Mouse (Mus musculus): Measurements from ENCODE around the gene Tmem145. TPM values are rescaled to one million over a fixed set of nuclear protein-coding genes. Genes with fewer than 3 reads are reported as not detected.

The Tmem145 gene
- total RNA-seq, 2 experiments from 2014 or later = 44.4 to 57.4 TPM

DNA sequence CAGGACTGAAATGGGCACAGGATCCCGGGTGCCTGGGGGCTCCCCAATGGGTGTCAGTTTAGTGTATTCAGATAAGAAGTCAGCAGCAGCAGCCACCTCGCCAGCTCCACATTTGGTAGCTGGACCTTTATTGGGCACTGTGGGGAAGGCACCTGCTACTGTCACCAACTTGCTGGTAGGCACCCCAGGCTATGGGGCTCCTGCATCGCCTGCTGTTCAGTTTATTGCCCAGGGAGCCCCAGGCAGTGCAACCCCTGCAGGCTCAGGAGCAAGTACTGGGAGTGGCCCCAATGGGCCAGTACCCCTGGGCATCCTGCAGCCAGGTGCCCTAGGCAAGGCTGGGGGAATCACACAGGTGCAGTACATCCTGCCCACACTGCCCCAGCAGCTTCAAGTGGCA is 17.2 kb upstream of the Tmem145 start:
- no peak for DNase-seq (ENCODE audit: low spot score in 2 of 2)
- intact Hi-C loops (cut with DNase I) = no loop called here

DNA sequence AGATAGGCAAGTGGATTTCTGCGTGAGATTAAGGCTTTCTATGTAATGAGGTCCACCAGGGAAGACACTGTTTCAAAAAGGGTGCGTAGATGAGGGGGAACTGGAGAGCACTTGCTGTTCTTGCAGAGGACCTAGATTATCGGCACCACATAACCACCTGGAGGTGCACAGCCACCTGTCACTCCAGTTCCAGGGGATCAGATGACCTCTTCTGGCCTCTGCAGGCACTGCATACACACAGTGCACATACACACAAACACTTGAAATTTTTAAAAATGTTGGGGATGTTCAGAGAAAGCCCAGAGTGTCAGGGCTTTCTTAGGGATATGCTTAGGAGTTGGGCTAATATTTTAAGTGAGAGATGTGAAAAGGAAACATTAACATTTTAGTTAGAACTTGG is 16.0 kb upstream of the Tmem145 start:
- intact Hi-C loops (cut with DNase I) = no loop called here
- no peak for DNase-seq (ENCODE audit: low spot score in 2 of 2)

DNA sequence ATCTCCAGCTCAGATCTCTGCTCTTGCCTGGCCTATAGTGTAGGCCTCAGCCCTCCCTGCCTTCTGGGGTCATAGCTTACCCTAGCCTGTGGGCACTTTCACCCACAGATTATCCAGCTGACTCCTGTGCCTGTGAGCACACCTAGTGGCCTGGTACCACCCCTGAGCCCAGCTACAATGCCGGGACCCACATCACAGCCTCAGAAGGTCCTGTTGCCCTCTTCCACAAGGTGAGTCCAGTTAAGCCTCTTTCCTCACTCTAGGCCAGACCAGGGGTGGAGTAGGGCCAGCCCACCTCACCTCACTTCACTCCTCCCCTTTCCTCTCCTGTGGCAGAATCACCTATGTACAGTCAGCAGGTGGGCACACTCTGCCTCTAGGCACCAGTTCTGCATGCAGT is 15.4 kb upstream of the Tmem145 start:
- no peak for DNase-seq (ENCODE audit: low spot score in 2 of 2)
- intact Hi-C loops (cut with DNase I) = no loop called here

DNA sequence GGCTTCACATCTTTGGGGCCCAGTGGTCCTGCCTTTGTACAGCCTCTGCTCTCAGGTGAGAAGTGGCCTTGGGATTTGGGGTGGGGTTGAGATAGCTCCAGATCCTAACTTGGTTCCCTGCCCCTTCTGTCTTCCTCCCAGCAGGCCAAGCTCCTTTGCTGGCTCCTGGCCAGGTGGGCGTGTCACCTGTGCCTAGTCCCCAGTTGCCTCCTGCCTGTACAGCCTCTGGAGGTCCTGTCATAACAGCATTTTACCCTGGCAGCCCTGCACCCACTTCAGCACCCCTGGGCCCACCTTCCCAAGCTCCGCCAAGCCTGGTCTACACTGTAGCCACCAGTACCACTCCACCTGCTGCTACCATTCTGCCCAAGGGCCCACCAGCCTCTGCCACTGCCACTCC is 15.0 kb upstream of the Tmem145 start:
- intact Hi-C loops (cut with DNase I) = no loop called here
- no peak for DNase-seq (ENCODE audit: low spot score in 2 of 2)

DNA sequence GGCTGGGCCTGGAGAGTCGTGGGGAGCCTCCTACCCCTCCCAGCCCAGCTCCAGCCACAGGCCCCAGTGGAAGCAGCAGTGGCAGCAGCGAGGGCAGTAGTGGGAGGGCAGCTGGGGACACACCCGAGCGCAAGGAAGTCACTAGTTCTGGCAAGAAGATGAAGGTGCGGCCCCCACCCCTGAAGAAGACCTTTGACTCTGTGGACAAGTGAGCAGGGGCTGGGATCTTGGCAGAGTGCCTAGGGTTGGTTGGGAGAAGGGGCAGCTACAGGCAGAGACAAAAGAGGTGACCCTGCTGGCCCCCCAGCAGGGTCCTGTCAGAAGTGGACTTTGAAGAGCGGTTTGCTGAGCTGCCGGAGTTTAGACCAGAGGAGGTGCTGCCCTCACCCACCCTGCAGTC is 13.8 kb upstream of the Tmem145 start:
- DNase-seq (ENCODE audit: low spot score in 2 of 2) = no peak
- intact Hi-C loops (cut with DNase I) = no loop called here

DNA sequence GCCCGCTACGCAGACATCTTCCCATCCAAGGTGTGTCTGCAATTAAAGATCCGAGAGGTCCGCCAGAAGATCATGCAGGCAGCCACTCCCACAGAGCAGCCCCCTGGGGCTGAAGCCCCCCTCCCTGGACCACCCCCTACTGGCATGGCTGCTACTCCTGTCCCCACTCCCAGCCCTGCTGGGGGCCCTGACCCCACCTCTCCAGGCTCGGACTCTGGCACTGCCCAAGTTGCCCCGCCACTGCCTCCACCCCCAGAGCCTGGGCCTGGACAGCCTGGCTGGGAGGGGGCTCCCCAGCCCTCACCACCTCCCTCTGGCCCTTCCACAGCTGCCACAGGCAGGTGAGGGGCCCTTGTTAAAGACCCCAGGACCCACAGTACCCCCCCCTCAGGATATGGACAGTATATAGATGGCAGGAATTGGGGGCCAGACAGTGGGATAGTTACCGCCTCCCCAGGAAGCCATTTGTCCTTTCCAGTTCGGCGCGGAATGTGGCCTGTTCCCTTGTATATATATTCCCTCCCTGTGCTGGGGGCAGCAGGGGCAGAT is 12.6 kb upstream of the Tmem145 start:
- DNase-seq (ENCODE audit: low spot score in 2 of 2) = no peak

DNA sequence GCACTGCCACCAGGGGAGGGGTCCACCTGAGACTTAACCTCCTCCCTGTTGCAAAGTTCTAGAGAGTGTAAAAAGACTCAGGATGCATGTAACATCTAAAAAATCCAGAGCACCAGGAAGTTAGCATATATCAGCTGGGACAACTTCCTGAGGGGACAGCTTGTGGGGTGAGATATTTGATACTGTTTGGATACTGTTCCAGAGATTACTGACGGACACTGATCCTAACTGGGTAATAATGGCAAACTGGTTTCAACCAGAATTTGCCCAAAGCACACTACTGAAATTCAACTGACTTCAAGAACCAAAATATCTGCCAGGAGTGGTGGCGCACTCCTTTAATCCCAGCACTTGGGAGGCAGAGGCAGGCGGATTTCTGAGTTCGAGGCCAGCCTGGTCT is 11.4 kb upstream of the Tmem145 start:
- no peak for DNase-seq (ENCODE audit: low spot score in 2 of 2)
- intact Hi-C loops (cut with DNase I) = no loop called here

More for the DNA sequence above, 12.6 kb upstream of the Tmem145 start:
- intact Hi-C loops (cut with DNase I) = no loop called here

DNA sequence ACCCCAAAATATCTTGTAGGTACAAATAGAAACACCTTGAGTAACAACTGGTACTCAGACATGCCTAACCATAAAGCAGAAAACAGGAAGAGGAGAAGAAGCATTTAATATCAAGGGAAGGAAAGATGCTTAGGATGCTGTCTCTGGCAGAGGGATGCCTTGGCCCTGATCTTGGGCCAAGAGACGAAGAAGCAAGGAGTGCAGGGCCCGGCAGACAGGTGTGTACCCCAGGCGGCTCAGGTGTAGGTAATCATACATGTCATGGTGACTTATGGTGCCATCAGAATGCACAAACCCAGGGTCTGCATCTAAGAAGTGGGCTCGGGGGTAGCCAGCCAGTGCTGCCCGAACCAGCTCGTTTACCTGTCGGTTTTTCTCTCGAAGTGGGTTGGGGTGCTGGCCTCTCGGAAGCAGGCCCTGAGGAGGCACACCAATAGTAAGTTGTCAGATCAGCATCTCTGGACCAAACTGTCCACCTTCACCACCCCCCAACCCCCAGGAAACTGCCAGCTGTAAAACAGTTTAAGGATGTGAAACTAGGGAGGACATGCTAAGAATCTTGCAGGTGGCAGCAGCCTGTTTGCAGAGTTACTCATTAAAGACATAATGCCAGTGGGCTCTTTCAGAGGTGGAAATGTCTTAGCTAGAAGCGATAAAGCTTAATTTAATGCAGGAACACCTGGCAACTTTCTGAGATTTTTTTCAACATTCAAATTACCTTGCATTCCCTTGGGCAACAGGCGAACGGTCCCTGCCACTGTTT is 10.8 kb upstream of the Tmem145 start:
- intact Hi-C loops (cut with DNase I) = no loop called here
- DNase-seq (ENCODE audit: low spot score in 2 of 2) = no peak

DNA sequence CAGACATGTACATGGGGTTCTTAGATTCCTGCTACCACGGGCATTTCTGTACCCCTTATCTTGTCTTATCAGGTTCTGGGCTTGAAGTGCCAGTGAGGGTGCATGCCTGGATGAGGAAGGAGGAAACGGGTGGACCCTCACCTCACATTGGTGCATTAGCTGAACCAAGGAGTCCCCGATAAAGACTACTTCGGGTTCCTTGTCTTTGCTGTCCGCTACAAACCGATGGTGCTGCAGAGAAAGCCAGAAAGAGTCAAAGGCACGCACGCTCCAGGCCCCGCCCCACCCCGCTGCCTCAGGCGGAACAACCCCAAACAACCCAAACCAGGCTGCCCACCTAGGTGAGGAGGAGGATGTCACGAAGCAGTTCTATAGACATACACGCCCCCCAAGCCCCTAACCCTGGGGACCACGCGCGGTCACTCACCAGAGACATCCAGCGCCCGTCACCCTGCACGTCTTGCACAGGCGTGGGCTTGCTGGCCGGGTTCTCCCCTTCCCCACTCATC is 8.9 kb upstream of the Tmem145 start:
- intact Hi-C loops (cut with DNase I) = loop anchor here (2.0 kb wide), 1 partner anchor 14 kb away; no protein-coding TSS in a partner anchor
- no peak for DNase-seq (ENCODE audit: low spot score in 2 of 2)

DNA sequence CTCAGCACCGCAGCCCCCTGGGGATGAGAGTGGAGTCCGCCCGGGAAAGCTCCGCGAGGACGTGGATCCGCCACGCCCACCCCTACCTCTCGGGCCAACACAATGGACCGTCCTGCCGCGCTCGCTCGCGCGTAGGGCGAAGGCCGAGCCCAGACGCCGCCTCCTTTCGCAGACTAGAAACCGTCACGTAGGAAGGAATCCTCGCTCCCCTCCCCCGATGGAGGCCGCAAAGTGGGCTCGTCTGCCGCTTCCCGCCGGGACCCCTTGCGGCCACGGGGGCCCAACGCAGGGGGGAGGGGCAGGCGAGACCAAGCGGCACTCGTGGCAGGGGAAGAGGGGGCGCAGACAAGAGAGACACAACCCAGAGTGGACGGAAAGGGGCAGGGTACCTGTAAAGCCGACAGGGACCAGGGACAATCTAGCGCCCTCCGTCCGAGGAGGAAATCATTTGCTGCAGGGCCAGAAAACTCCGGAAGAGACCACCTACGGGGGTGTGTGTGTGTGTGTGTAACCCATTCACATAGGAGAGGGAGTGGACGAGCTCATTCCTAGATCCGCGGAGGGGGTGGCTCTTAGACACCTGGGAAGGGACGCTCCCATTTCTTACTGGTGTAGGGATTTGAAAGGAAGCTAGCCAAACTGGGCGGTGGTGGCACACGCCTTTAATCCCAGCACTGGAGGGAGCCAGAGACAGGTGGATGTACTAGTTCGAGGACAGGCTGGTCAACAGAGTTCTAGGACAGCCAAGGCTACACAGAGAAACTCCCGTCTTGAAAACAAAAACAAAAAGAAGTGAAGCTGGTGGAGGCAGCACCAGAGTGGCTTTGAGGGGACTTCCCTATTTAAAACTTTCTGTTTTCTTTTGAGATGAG is 8.2 kb upstream of the Tmem145 start, which contains the start of gene Pafah1b3:
Gene Pafah1b3 (minus strand): TSS at position 533 of the 872 bp plus-strand sequence.
- DNase-seq (ENCODE audit: low spot score in 2 of 2) = peak; percentile 83 to 86
- intact Hi-C loops (cut with DNase I) = loop anchor here (2.0 kb wide), 1 partner anchor 15 kb away; no protein-coding TSS in a partner anchor

DNA sequence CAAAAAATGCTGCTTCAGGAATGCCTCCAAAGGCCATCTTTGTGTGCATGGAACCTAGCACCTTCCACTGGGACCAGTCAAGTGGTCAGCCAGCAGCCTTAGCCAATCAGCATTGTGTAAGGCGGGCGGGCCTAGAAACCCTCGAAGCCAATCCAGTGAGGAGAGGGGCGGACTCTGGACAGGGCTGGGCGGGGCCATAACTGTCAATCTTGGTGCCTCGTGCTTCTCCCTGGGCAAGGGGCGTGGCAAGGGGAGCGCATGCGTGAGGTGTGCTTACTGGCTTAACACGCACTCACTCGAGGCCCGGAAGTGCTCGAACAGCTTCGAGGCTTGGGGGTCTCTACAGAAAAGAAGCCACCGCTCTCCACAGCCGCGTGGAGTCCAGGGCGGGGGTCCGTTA is 4.8 kb upstream of the Tmem145 start, which contains the start of gene Prr19:
Gene Prr19 (plus strand): TSS at position 349 of the 400 bp plus-strand sequence.
- intact Hi-C loops (cut with DNase I) = no loop called here
- no peak for DNase-seq (ENCODE audit: low spot score in 2 of 2)

DNA sequence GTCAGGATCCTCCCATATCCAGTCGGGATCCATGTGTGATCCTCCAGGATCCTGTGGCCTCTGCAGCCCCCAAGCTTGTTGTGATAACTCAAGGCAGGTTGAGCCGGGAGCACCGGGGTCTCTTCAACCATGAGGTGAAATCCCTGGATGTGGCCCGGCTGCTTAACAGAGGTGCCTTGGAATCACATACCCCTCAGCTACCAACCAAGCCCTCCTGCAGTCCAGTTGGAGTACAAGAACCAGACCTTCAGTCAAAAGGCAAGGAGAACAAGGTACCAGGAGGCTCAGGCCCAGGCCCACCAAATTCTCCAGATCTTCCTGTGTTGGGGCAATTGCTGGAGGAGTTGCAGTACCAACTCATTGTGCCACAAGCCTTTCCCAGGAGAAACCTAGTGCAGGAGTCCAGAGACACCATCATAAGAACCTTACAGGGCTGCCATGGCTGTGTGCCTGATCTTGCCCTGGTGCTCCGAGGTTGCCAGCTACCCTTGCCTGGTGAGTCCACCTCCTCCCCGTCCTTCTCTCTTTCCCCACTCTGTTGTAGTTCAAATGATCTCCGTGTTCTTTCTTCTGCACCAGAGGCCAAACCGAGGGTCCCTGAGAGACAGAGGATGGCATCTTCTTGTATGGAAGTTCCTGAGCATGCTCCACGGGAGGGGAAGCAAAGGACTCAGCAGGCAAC is 2.8 kb upstream of the Tmem145 start:
- DNase-seq (ENCODE audit: low spot score in 2 of 2) = no peak
- intact Hi-C loops (cut with DNase I) = no loop called here

DNA sequence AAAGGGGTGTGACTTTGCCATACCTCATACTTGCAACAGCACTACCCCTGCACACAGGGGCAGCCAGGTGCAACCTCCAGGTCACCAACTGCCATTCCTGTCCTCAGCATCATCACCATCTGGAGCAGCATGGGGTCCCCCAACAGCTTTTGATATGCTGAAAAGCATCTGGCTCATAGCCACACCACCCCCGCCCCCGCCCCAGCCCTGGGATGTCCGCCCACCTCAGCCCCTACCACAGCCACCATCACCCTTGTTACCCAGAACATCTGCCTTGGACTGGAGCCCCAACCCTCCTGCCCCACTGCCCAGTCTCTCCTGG is 2.3 kb upstream of the Tmem145 start:
- intact Hi-C loops (cut with DNase I) = no loop called here
- no peak for DNase-seq (ENCODE audit: low spot score in 2 of 2)

DNA sequence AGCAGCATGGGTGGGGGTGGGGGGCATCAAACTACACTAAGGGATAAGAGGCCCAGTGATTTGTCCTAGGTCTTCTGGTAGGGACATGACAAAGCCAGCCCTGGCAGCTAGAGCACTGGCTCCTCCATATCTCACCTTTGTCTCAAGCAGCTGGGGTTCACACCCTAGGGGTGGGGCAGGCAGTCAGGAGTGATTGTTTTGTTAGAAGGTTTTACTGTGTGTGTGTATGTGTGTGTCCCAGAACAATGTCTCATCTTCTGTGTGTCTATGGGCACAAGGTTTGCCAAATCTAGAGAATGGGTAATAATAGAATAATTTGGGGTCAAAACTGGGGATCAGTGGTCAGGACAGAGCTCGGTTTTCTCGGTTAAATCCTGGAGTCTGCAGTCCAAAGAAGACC is 425 bp upstream of the Tmem145 start:
- intact Hi-C loops (cut with DNase I) = no loop called here
- DNase-seq (ENCODE audit: low spot score in 2 of 2) = no peak

DNA sequence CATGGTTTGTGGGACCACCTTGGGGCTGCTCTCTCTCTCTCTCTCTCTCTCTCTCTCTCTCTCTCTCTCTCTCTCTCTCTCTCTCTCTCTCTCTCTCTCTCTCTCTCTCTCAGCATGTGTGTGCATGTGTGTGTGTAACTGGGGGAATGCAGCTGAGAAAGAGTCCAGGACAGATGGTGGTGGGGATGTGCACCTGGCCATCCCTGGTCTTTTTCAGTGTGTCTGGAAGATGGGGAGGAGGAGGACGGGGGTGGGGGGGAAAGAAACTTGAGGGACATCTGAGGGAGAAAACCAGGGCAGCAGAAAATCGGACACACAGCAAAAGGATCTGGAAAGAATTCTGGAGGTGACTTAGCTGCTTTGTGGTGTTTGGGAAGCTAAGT is 699 bp downstream of the Tmem145 start:
- intact Hi-C loops (cut with DNase I) = no loop called here
- no peak for DNase-seq (ENCODE audit: low spot score in 2 of 2)

DNA sequence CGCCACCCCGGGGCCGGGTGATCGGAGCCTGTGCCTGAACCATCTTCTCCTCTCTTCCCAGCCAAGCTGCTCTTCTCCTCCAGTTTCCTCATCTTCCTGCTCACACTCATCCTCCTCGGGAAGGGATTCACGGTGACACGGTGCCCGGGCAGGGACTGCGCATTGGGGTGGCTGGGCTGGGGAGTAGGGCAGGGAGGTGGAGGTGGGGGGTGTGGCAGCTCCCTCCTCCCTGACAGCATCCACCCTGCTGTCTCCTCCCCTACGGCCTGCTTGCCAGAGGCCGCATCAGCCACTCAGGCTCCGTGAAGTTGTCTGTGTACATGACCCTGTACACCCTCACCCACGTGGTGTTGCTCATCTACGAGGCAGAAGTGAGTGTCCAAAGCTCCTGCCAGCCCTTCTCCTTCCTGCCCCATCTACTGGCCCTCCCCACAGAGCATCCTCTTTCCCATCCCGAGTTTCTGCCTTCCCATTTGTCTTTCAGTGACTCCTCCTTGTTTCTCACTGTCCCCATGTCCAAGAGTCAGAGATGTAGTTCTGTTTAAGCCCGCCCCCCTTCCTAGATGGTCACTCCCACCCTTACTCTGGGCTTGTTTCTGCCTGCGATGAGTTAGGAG is 2.9 kb downstream of the Tmem145 start:
- intact Hi-C loops (cut with DNase I) = no loop called here
- DNase-seq (ENCODE audit: low spot score in 2 of 2) = no peak

DNA sequence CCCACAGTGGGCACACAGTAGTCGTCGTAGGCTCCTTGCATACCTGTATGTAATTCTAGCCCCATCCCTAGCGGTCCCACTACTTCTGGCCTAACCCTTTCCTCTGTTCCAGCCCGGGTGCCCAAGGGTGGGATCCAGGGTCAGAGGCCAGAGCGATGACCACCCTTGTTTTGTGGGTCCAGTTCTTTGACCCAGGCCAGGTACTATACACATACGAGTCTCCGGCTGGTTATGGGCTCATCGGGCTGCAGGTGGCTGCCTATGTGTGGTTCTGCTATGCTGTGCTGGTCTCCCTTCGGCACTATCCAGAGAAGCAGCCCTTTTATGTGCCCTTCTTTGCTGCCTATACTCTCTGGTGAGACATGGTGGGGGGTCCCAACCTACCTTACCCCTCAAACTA is 3.5 kb downstream of the Tmem145 start:
- intact Hi-C loops (cut with DNase I) = no loop called here
- DNase-seq (ENCODE audit: low spot score in 2 of 2) = no peak

DNA sequence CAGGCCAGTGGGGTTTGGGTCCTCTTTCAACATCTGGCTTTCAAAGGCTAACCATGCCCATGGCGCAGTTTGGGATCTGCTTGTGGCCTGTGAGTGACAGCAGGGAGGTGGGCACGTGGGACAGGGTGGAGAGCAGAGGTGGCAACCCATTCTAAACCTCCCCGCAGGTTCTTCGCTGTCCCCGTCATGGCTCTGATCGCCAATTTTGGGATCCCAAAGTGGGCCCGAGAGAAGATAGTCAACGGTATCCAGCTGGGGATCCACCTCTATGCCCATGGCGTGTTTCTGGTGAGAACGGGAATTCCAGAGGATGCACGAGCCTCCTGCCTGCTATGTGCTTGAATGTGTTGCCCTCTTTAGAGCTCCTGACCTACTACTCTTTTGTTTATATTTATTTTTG is 5.3 kb downstream of the Tmem145 start:
- DNase-seq (ENCODE audit: low spot score in 2 of 2) = no peak
- intact Hi-C loops (cut with DNase I) = loop anchor here (10.0 kb wide), 2 partner anchors 236 to 426 kb away; partner anchors contain the start of genes Grik5, Rps19 and Zfp574

DNA sequence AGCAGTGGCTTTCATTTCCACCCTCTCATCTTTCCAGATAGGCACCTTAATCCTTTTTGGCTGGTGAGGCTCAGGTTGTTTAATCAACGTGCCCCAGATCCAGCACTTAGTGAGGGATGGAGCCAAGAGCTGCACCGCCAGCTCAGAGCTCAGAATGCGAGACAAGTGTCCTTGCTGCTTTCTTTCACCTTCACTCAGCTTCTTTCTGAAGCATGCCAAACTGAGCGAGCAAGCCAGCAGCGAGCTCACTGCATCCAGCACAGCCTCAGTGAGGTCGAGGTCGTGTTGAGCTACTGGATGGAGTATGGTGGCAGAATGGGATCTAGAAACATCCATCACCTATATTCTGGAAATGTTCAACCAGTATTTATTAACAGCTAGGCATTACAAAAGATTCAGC is 7.4 kb downstream of the Tmem145 start:
- intact Hi-C loops (cut with DNase I) = loop anchor here (10.0 kb wide), 2 partner anchors 239 to 429 kb away; partner anchors contain the start of genes Grik5, Rps19 and Zfp574

More for the DNA sequence above, 7.4 kb downstream of the Tmem145 start:
- DNase-seq (ENCODE audit: low spot score in 2 of 2) = no peak
